Mouse (Mus musculus) CH12.LX (cell line): ENCODE data around the gene Foxk2. TPM values are rescaled to one million over a fixed set of nuclear protein-coding genes. Genes with fewer than 3 reads are reported as not detected.

ENCODE experiments used
- DNase-seq: peaks from one replicate; pipeline ENCODE4 v3.0.0-alpha.2; 2013; ENCODE audit errors: extremely low read depth
- H3K27ac ChIP-seq: 2 replicates; pipeline ENCODE4 v1.5.1; 2012; ENCODE audit warnings: low read depth, mild to moderate bottlenecking, control low read depth, moderate library complexity; ENCODE audit not compliant: insufficient read depth
- H3K27me3 ChIP-seq: replicated peaks from 2 replicates; pipeline ENCODE3; 2012; ENCODE audit warnings: inconsistent platforms
- H3K36me3 ChIP-seq, 2 experiments: replicated peaks in 1 of 2; 2 replicates each; pipeline versions ENCODE3 to v1.6.1; 2012; ENCODE audit warnings: inconsistent platforms in 1 of 2, low read length in 1 of 2, mild to moderate bottlenecking in 1 of 2, mixed read lengths in 1 of 2, moderate library complexity in 1 of 2; ENCODE audit not compliant: control insufficient read depth in 1 of 2, insufficient read depth in 1 of 2
- H3K4me1 ChIP-seq, 2 experiments: 2 replicates each; pipeline ENCODE4 v1.6.1; 2012; ENCODE audit warnings: inconsistent platforms in 1 of 2, moderate library complexity in 1 of 2; ENCODE audit not compliant: insufficient read depth in 2 of 2, control insufficient read depth in 1 of 2
- H3K4me2 ChIP-seq: 2 replicates; pipeline ENCODE4 v1.6.1; 2012; ENCODE audit warnings: low read depth, mild to moderate bottlenecking, control low read depth; ENCODE audit not compliant: poor library complexity, insufficient read depth, severe bottlenecking
- H3K4me3 ChIP-seq, 3 experiments: fragments of 150-350 bp in 1 of 3; sonication (generic) in 1 of 3; replicated peaks in 1 of 3; 2 replicates each; pipeline versions ENCODE3 to v1.5.1; 2011 to 2012; ENCODE audit warnings: low read depth in 2 of 3, low read length in 2 of 3, mild to moderate bottlenecking in 2 of 3, moderate library complexity in 2 of 3, control low read depth in 1 of 3, improper control_type of control experiment in 1 of 3, inconsistent platforms in 1 of 3, mixed read lengths in 1 of 3; ENCODE audit not compliant: poor library complexity in 1 of 3
- H3K79me2 ChIP-seq: replicated peaks from 2 replicates; pipeline ENCODE4 v1.6.1; 2012; ENCODE audit warnings: mild to moderate bottlenecking, moderate library complexity; ENCODE audit not compliant: control insufficient read depth, poor library complexity, insufficient read depth, severe bottlenecking; ENCODE audit errors: extremely low read depth
- H3K9ac ChIP-seq: 2 replicates; pipeline ENCODE4 v1.6.1; 2012; ENCODE audit warnings: low read depth, mild to moderate bottlenecking, control low read depth, moderate library complexity; ENCODE audit not compliant: insufficient read depth
- H3K9me3 ChIP-seq: replicated peaks from 2 replicates; pipeline ENCODE3; 2012; ENCODE audit warnings: low read length, inconsistent platforms, mixed read lengths
- BHLHE40 ChIP-seq: IDR thresholded peaks from 2 replicates; pipeline ENCODE4 v1.6.1; 2011; ENCODE audit warnings: mild to moderate bottlenecking, low read depth, low read length, improper control_type of control experiment
- CHD1 ChIP-seq: IDR thresholded peaks from 2 replicates; pipeline ENCODE4 v1.6.1; 2012; ENCODE audit warnings: low read depth, low read length, improper control_type of control experiment, inconsistent platforms
- CHD2 ChIP-seq: IDR thresholded peaks from 2 replicates; pipeline ENCODE4 v1.6.1; 2011; ENCODE audit warnings: low read length, improper control_type of control experiment
- CTCF ChIP-seq, 2 experiments: IDR thresholded peaks in 1 of 2; conservative IDR thresholded peaks in 1 of 2; 2 replicates each; pipeline ENCODE4 v1.5.1; 2011 to 2012; ENCODE audit warnings: low read depth in 2 of 2, low read length in 2 of 2, improper control_type of control experiment in 1 of 2, inconsistent platforms in 1 of 2, mild to moderate bottlenecking in 1 of 2, moderate library complexity in 1 of 2
- E2F4 ChIP-seq: IDR thresholded peaks from 2 replicates; pipeline ENCODE4 v1.6.1; 2011; ENCODE audit warnings: low read depth, low read length, improper control_type of control experiment; ENCODE audit not compliant: insufficient replicate concordance
- ELF1 ChIP-seq: IDR thresholded peaks from 2 replicates; pipeline ENCODE4 v1.6.1; 2014; ENCODE audit warnings: low read depth, mild to moderate bottlenecking, inconsistent platforms, low read length, improper control_type of control experiment
- EP300 ChIP-seq: IDR thresholded peaks from 2 replicates; pipeline ENCODE4 v1.6.1; 2011; ENCODE audit warnings: low read length, improper control_type of control experiment
- ETS1 ChIP-seq: conservative IDR thresholded peaks from 2 replicates; pipeline ENCODE4 v1.6.1; 2012; ENCODE audit warnings: low read depth, mild to moderate bottlenecking, inconsistent platforms, low read length, improper control_type of control experiment, moderate library complexity
- HCFC1 ChIP-seq: IDR thresholded peaks from 2 replicates; pipeline ENCODE4 v1.6.1; 2012; ENCODE audit warnings: low read depth, mild to moderate bottlenecking, inconsistent platforms, low read length, improper control_type of control experiment
- IRF4 ChIP-seq: IDR thresholded peaks from 2 replicates; pipeline ENCODE4 v1.6.1; 2014; ENCODE audit warnings: low read depth, mild to moderate bottlenecking, inconsistent platforms, low read length, improper control_type of control experiment
- JUN ChIP-seq: IDR thresholded peaks from 2 replicates; pipeline ENCODE4 v1.6.1; 2011; ENCODE audit warnings: low read depth, mild to moderate bottlenecking, low read length, improper control_type of control experiment, moderate library complexity; ENCODE audit not compliant: insufficient read depth
- JUND ChIP-seq: conservative IDR thresholded peaks from 2 replicates; pipeline ENCODE4 v1.6.1; 2011; ENCODE audit warnings: low read depth, low read length, improper control_type of control experiment
- KAT2A ChIP-seq: IDR thresholded peaks from 2 replicates; pipeline ENCODE4 v1.6.1; 2012; ENCODE audit warnings: low read length, improper control_type of control experiment, inconsistent platforms; ENCODE audit not compliant: insufficient replicate concordance
- MAX ChIP-seq: IDR thresholded peaks from 2 replicates; pipeline ENCODE4 v1.6.1; 2011; ENCODE audit warnings: low read length, improper control_type of control experiment
- MEF2A ChIP-seq: IDR thresholded peaks from 2 replicates; pipeline ENCODE4 v1.6.1; 2014; ENCODE audit warnings: low read depth, mild to moderate bottlenecking, inconsistent platforms, low read length, improper control_type of control experiment, borderline replicate concordance
- MXI1 ChIP-seq: IDR thresholded peaks from 2 replicates; pipeline ENCODE4 v1.6.1; 2011; ENCODE audit warnings: mild to moderate bottlenecking, low read depth, low read length, improper control_type of control experiment
- MYC ChIP-seq: IDR thresholded peaks from 2 replicates; pipeline ENCODE4 v1.6.1; 2011; ENCODE audit warnings: low read depth, mild to moderate bottlenecking, improper control_type of control experiment, low read length
- NELFE ChIP-seq: IDR thresholded peaks from 2 replicates; pipeline ENCODE4 v1.6.1; 2011; ENCODE audit warnings: low read depth, low read length, improper control_type of control experiment
- PAX5 ChIP-seq: IDR thresholded peaks from 2 replicates; pipeline ENCODE4 v1.6.1; 2012; ENCODE audit warnings: low read length, inconsistent platforms, mixed read lengths
- POLR2A ChIP-seq: IDR thresholded peaks from 2 replicates; pipeline ENCODE4 v1.6.1; 2011; ENCODE audit warnings: low read depth, mild to moderate bottlenecking, improper control_type of control experiment, low read length
- POLR2AphosphoS2 ChIP-seq: IDR thresholded peaks from 2 replicates; pipeline ENCODE4 v1.6.1; 2011; ENCODE audit warnings: low read depth, low read length, improper control_type of control experiment
- SIN3A ChIP-seq: IDR thresholded peaks from 2 replicates; pipeline ENCODE4 v1.6.1; 2012; ENCODE audit warnings: low read length, improper control_type of control experiment, inconsistent platforms
- TBP ChIP-seq: conservative IDR thresholded peaks from 2 replicates; pipeline ENCODE4 v1.6.1; 2011; ENCODE audit warnings: low read depth, low read length, improper control_type of control experiment
- UBTF ChIP-seq: IDR thresholded peaks from 2 replicates; pipeline ENCODE4 v1.6.1; 2012; ENCODE audit warnings: low read depth, mild to moderate bottlenecking, inconsistent platforms, low read length, improper control_type of control experiment, moderate library complexity
- USF1 ChIP-seq: IDR thresholded peaks from 2 replicates; pipeline ENCODE4 v1.6.1; 2014; ENCODE audit warnings: low read depth, mild to moderate bottlenecking, inconsistent platforms, low read length, improper control_type of control experiment
- ZC3H11A ChIP-seq: IDR thresholded peaks from 2 replicates; pipeline ENCODE4 v1.6.1; 2012; ENCODE audit warnings: low read depth, mild to moderate bottlenecking, inconsistent platforms, low read length, improper control_type of control experiment
- ZKSCAN1 ChIP-seq: IDR thresholded peaks from 2 replicates; pipeline ENCODE4 v1.6.1; 2012; ENCODE audit warnings: low read depth, inconsistent platforms, low read length, improper control_type of control experiment, borderline replicate concordance
- ZMIZ1 ChIP-seq: IDR thresholded peaks from 2 replicates; pipeline ENCODE4 v1.6.1; 2012; ENCODE audit warnings: low read depth, mild to moderate bottlenecking, inconsistent platforms, low read length, improper control_type of control experiment
- dilution Hi-C: fragments of 300-500 bp; cut with MboI; formaldehyde crosslinking; loops from 2 replicates; pipeline ENCODE4 v1.14.3; 2020; ENCODE audit warnings: low sequenced_read_pairs; ENCODE audit not compliant: extremely low pct_unique_long_range_greater_than_20kb, extremely low pct_ligation_motif_present
- in situ Hi-C: fragments of 300-500 bp; cut with MboI; formaldehyde crosslinking; loops from 3 replicates; pipeline ENCODE4 v1.14.3; 2019; ENCODE audit warnings: low sequenced_read_pairs, low pct_ligation_motif_present, low pct_unique_long_range_greater_than_20kb, mixed read lengths
- polyA plus RNA-seq: library from polyadenylated mRNA; unstranded; fragments of >175 nt; gene quantifications from 2 replicates; pipeline ENCODE4 v1.2.1, GENCODE M21; 2012; ENCODE audit warnings: low read depth; ENCODE audit not compliant: insufficient read length
- total RNA-seq, 2 experiments: library from RNA; depleted of rRNA; stranded (reverse); fragments of 300-350 nt in 1 of 2; fragments of >200 nt in 1 of 2; gene quantifications; 2 replicates each; pipeline ENCODE4 v1.2.3; 2012 to 2014

The Foxk2 gene
- total and polyA plus RNA-seq, 3 experiments = 26.9 to 44.3 (median 41.2) TPM

GRCm38 (mm10) chr11:121353326-121354090 is 93.7 kb downstream of the Foxk2 start:
- peak overlapping the region; percentile 81 for H3K9ac ChIP-seq
- H3K36me3 ChIP-seq = peaks cover 10 to 35% of the 10 kb centered on the region in 2 experiments
- in situ Hi-C loops = no loop called here
- peaks cover 10 to 41% of the 10 kb centered on the region in 2 experiments for H3K4me1 ChIP-seq
- H3K27me3 ChIP-seq = no peaks in the 10 kb centered on the region
- DNase-seq = peak; percentile 22
- TF ChIP-seq ETS1 (no peak), KAT2A (no peak), ELF1 (no peak), MYC (no peak; the same call in 1 of the 2 replicates), UBTF (no peak; the same call in 1 of the 2 replicates), CTCF (conservative IDR thresholded peaks at IDR 0.05 in 1 of 2, IDR thresholded peaks at IDR 0.05 in 1 of 2; ENCODE audit: low read depth in 2 of 2, low read length in 2 of 2) (peak in 1 of 2 experiments; percentile 46; a peak in 2 of 4 replicates), ZKSCAN1 (no peak)
- H3K79me2 ChIP-seq = peaks cover 49% of the 10 kb centered on the region
- dilution Hi-C loops = no loop called here
- no peaks in the 10 kb centered on the region for H3K9me3 ChIP-seq
- H3K27ac ChIP-seq = peak overlapping the region; percentile 19; the same call in 1 of the 2 replicates
- H3K4me3 ChIP-seq = peak overlapping the region; percentile 78 to 89 (median 82)
- peak overlapping the region; percentile 59 for H3K4me2 ChIP-seq

GRCm38 (mm10) chr11:121354091-121354707 is 94.4 kb downstream of the Foxk2 start, which contains the start of gene Wdr45b:
Wdr45b (minus strand) TSS chr11:121354445.
- in situ Hi-C loops (no loop called here), dilution Hi-C loops (no loop called here)
- H3K4me2 ChIP-seq = peak within 1 kb of the TSS; percentile 68
- H3K79me2 ChIP-seq = peaks cover 45% of the 10 kb centered on the region
- H3K9ac ChIP-seq = peak within 1 kb of the TSS; percentile 81
- no peaks in the 10 kb centered on the region for H3K27me3 ChIP-seq
- peaks cover 10 to 41% of the 10 kb centered on the region in 2 experiments for H3K4me1 ChIP-seq
- peak within 1 kb of the TSS; percentile 19 for H3K27ac ChIP-seq
- H3K9me3 ChIP-seq = no peaks in the 10 kb centered on the region
- peak; percentile 98 for DNase-seq
- peak within 1 kb of the TSS; percentile 78 to 89 (median 82) for H3K4me3 ChIP-seq
- peaks cover 7 to 30% of the 10 kb centered on the region in 2 experiments for H3K36me3 ChIP-seq
- TF ChIP-seq USF1 (no peak), JUN (no peak), JUND (0 out of 2 replicates have a peak, but pooled peaks have one; percentile 5), ETS1 (peak; percentile 62; the same call in 1 of the 2 replicates), NELFE (peak; percentile 97), ZC3H11A (no peak), CHD2 (no peak), MXI1 (peak; percentile 92), BHLHE40 (0 out of 2 replicates have a peak, but pooled peaks have one; percentile 34), MAX (peak; percentile 84), PAX5 (no peak), IRF4 (peak; percentile 56; the same call in 1 of the 2 replicates), UBTF (peak; percentile 61; the same call in 1 of the 2 replicates), CTCF (conservative IDR thresholded peaks at IDR 0.05 in 1 of 2, IDR thresholded peaks at IDR 0.05 in 1 of 2; ENCODE audit: low read depth in 2 of 2, low read length in 2 of 2) (no peak), TBP (peak; percentile 76), E2F4 (peak; percentile 94; the same call in 1 of the 2 replicates), POLR2A (peak; percentile 97), EP300 (no peak), SIN3A (peak; percentile 99), KAT2A (peak; percentile 94; the same call in 1 of the 2 replicates), HCFC1 (peak; percentile 97), MYC (peak; percentile 77; the same call in 1 of the 2 replicates), MEF2A (peak; percentile 71), CHD1 (0 out of 2 replicates have a peak, but pooled peaks have one; percentile 8), ELF1 (peak; percentile 96), POLR2AphosphoS2 (peak; percentile 57), ZMIZ1 (peak; percentile 95)
